Mouse (Mus musculus): Measurements from ENCODE around the gene Lrrc51. TPM values are rescaled to one million over a fixed set of nuclear protein-coding genes. Genes with fewer than 3 reads are reported as not detected.

Lrrc51 gene
- polyA plus RNA-seq (2015; fragmentation: Nextera tagmentation; extraction: Ambion mirVana), result 9.4 and 9.6 TPM in 2 replicates

- Histone ChIP-seq H3K36me3 (ENCODE audit: control insufficient read depth, insufficient read depth) (no peaks in the 10 kb centered on the region), H3K27me3 (replicated peaks; ENCODE audit: control insufficient read depth, insufficient read depth, low read length) (no peaks in the 10 kb centered on the region), H3K4me1 (replicated peaks; ENCODE audit: control insufficient read depth, insufficient read depth, low read length) (peaks cover 22% of the 10 kb centered on the region), H3K9ac (replicated peaks; ENCODE audit: low read depth, low read length) (peak within 1 kb of the TSS; percentile 84), H3K4me2 (ENCODE audit: low read length) (peak within 1 kb of the TSS; percentile 62), H3K27ac (ENCODE audit: low read length) (peak within 1 kb of the TSS; percentile 56), H3K4me3 (replicated peaks; ENCODE audit: low read length) (peak within 1 kb of the TSS; percentile 95), H3K9me3 (ENCODE audit: control insufficient read depth, low read length) (no peaks in the 10 kb centered on the region)
- ATAC-seq, result peak; percentile 99
- under 1% methylated on average over 40 of the region's 40 CpGs for WGBS
Measured at GRCm38 (mm10) chr7:101933751-101934240, at the start of gene Lrrc51, which contains the start of gene Numa1. TSS of gene Lrrc51 (minus strand) at chr7:101933895. TSS of gene Numa1 (plus strand) at chr7:101934111.

GRCm38 (mm10) chr7:101982735-101983134 lies 49.0 kb upstream of the Lrrc51 start:
- no peaks in the 10 kb centered on the region for H3K9me3 ChIP-seq (ENCODE audit: control insufficient read depth, low read length)
- H3K36me3 ChIP-seq (ENCODE audit: control insufficient read depth, insufficient read depth), result peaks cover 5% of the 10 kb centered on the region
- no peak overlapping the region for H3K27ac ChIP-seq (ENCODE audit: low read length)
- H3K27me3 ChIP-seq (replicated peaks; ENCODE audit: control insufficient read depth, insufficient read depth, low read length), result no peaks in the 10 kb centered on the region
- H3K4me2 ChIP-seq (ENCODE audit: low read length), result no peak overlapping the region
- H3K4me1 ChIP-seq (replicated peaks; ENCODE audit: control insufficient read depth, insufficient read depth, low read length), result no peaks in the 10 kb centered on the region
- ATAC-seq, result no peak
- H3K4me3 ChIP-seq (replicated peaks; ENCODE audit: low read length), result no peak overlapping the region
- WGBS, result 67% methylated on average over 1 of the region's 1 CpGs
- no peak overlapping the region for H3K9ac ChIP-seq (replicated peaks; ENCODE audit: low read depth, low read length)

GRCm38 (mm10) chr7:101974505-101974904 lies 40.8 kb upstream of the Lrrc51 start:
- H3K9me3 ChIP-seq (ENCODE audit: control insufficient read depth, low read length), result no peaks in the 10 kb centered on the region
- peaks cover 25% of the 10 kb centered on the region for H3K4me1 ChIP-seq (replicated peaks; ENCODE audit: control insufficient read depth, insufficient read depth, low read length)
- H3K9ac ChIP-seq (replicated peaks; ENCODE audit: low read depth, low read length), result no peak overlapping the region
- H3K36me3 ChIP-seq (ENCODE audit: control insufficient read depth, insufficient read depth), result no peaks in the 10 kb centered on the region
- H3K27ac ChIP-seq (ENCODE audit: low read length), result no peak overlapping the region
- H3K27me3 ChIP-seq (replicated peaks; ENCODE audit: control insufficient read depth, insufficient read depth, low read length), result no peaks in the 10 kb centered on the region
- 49% methylated on average over 2 of the region's 2 CpGs for WGBS
- no peak overlapping the region for H3K4me2 ChIP-seq (ENCODE audit: low read length)
- no peak overlapping the region for H3K4me3 ChIP-seq (replicated peaks; ENCODE audit: low read length)
- no peak for ATAC-seq

DNA sequence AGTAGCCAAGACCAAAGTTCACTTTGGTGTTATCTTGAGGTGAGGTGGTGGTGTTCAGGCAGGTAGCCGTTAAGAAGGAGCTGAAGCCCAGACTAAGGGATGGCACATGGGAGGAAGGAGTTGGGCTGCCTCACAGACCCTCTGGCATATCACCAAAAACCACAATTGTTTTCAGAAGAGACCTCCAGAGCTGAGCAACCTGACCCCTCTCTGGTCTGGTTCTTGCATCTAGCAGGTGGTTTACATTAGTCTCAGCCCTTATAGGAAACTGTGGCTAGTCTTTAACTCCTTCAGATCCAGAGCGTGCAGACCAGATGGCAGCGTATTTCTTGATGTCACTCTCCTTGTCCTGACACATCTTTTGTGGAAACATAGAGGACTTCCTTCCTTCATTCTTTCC lies 40.0 kb upstream of the Lrrc51 start:
- H3K9ac ChIP-seq (replicated peaks; ENCODE audit: low read depth, low read length), result no peak overlapping the region
- H3K9me3 ChIP-seq (ENCODE audit: control insufficient read depth, low read length), result no peaks in the 10 kb centered on the region
- no peak overlapping the region for H3K27ac ChIP-seq (ENCODE audit: low read length)
- peaks cover 30% of the 10 kb centered on the region for H3K4me1 ChIP-seq (replicated peaks; ENCODE audit: control insufficient read depth, insufficient read depth, low read length)
- no peak overlapping the region for H3K4me2 ChIP-seq (ENCODE audit: low read length)
- no peak for ATAC-seq
- H3K27me3 ChIP-seq (replicated peaks; ENCODE audit: control insufficient read depth, insufficient read depth, low read length), result no peaks in the 10 kb centered on the region
- H3K36me3 ChIP-seq (ENCODE audit: control insufficient read depth, insufficient read depth), result no peaks in the 10 kb centered on the region
- WGBS, result 80% methylated on average over 3 of the region's 3 CpGs
- no peak overlapping the region for H3K4me3 ChIP-seq (replicated peaks; ENCODE audit: low read length)

GRCm38 (mm10) chr7:101971721-101972120 lies 38.0 kb upstream of the Lrrc51 start:
- H3K4me1 ChIP-seq (replicated peaks; ENCODE audit: control insufficient read depth, insufficient read depth, low read length), result peaks cover 34% of the 10 kb centered on the region
- H3K36me3 ChIP-seq (ENCODE audit: control insufficient read depth, insufficient read depth), result no peaks in the 10 kb centered on the region
- no peak for ATAC-seq
- H3K9me3 ChIP-seq (ENCODE audit: control insufficient read depth, low read length), result no peaks in the 10 kb centered on the region
- 28% methylated on average over 2 of the region's 2 CpGs for WGBS
- H3K4me2 ChIP-seq (ENCODE audit: low read length), result peak overlapping the region; percentile 78
- peak overlapping the region; percentile 100 for H3K27ac ChIP-seq (ENCODE audit: low read length)
- no peaks in the 10 kb centered on the region for H3K27me3 ChIP-seq (replicated peaks; ENCODE audit: control insufficient read depth, insufficient read depth, low read length)
- peak overlapping the region; percentile 83 for H3K4me3 ChIP-seq (replicated peaks; ENCODE audit: low read length)
- peak overlapping the region; percentile 95 for H3K9ac ChIP-seq (replicated peaks; ENCODE audit: low read depth, low read length)

GRCm38 (mm10) chr7:101970821-101971461 lies 37.2 kb upstream of the Lrrc51 start:
- Histone ChIP-seq H3K36me3 (ENCODE audit: control insufficient read depth, insufficient read depth) (no peaks in the 10 kb centered on the region), H3K4me2 (ENCODE audit: low read length) (peak overlapping the region; percentile 78), H3K9ac (replicated peaks; ENCODE audit: low read depth, low read length) (peak overlapping the region; percentile 95), H3K27me3 (replicated peaks; ENCODE audit: control insufficient read depth, insufficient read depth, low read length) (no peaks in the 10 kb centered on the region), H3K9me3 (ENCODE audit: control insufficient read depth, low read length) (no peaks in the 10 kb centered on the region), H3K27ac (ENCODE audit: low read length) (peak overlapping the region; percentile 100), H3K4me3 (replicated peaks; ENCODE audit: low read length) (peak overlapping the region; percentile 83), H3K4me1 (replicated peaks; ENCODE audit: control insufficient read depth, insufficient read depth, low read length) (peaks cover 34% of the 10 kb centered on the region)
- peak; percentile 73 for ATAC-seq
- WGBS, result under 1% methylated on average over 19 of the region's 19 CpGs

DNA sequence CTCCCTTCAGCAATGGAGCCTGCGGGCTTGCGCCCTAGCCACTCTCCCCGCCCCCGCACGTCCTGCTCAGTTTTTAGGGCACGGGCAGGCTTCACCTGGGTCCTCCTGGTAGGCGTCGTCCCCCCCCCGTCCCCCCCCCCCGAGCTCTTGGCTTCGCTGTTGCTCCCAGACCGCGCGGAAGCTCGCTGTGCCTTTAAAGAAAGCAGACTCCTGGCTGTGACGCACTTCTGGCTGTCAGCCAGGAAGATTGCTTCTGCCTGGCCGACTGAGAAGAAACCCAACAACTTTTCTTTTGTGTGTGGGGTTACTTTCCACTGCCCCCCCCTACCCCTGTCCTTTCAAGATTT lies 36.7 kb upstream of the Lrrc51 start:
- ATAC-seq, result peak; percentile 61
- H3K9me3 ChIP-seq (ENCODE audit: control insufficient read depth, low read length), result no peaks in the 10 kb centered on the region
- peak overlapping the region; percentile 100 for H3K27ac ChIP-seq (ENCODE audit: low read length)
- H3K4me2 ChIP-seq (ENCODE audit: low read length), result peak overlapping the region; percentile 78
- WGBS, result 0% methylated on average over 13 of the region's 17 CpGs
- H3K4me1 ChIP-seq (replicated peaks; ENCODE audit: control insufficient read depth, insufficient read depth, low read length), result peaks cover 34% of the 10 kb centered on the region
- H3K4me3 ChIP-seq (replicated peaks; ENCODE audit: low read length), result peak overlapping the region; percentile 83
- no peaks in the 10 kb centered on the region for H3K27me3 ChIP-seq (replicated peaks; ENCODE audit: control insufficient read depth, insufficient read depth, low read length)
- no peaks in the 10 kb centered on the region for H3K36me3 ChIP-seq (ENCODE audit: control insufficient read depth, insufficient read depth)
- H3K9ac ChIP-seq (replicated peaks; ENCODE audit: low read depth, low read length), result peak overlapping the region; percentile 95

DNA sequence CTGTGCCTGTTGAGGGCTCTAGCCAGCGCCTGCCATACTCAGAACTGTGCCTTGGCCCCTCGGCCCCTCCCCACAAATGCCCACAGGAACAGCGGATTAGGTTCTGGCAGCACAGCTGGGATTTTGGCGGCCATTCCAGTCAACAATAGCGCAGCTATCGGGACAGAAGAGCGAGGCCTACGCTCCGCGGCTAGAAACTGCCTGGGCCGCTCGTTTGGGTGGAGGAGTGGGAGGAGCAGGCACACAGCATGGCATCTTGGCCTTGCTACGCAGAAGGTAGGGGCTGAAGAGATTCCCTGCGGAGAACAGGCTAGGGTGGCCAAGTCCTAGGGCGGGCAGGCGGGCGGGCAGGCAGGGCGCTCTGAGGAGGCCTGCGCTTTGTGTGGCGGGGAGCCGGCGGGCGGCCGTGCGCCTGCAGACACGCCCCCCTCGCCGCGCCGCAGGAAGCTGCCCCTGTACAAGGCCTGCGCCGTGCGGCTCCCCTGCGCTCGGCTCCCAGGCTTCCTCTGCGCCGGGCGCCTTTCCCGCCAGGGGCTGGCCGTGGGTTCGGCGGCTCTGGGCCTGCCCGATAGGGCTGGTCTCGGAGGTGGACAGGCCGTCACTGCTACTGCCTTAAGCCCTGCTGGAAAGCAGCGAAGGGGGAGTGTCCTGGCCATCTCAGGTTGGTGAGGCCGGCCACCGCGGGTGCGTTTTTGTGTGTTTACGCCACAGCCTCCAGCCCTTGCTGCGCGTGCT lies 36.2 kb upstream of the Lrrc51 start:
- peak overlapping the region; percentile 83 for H3K4me3 ChIP-seq (replicated peaks; ENCODE audit: low read length)
- 0% methylated on average over 31 of the region's 53 CpGs for WGBS
- peak overlapping the region; percentile 100 for H3K27ac ChIP-seq (ENCODE audit: low read length)

DNA sequence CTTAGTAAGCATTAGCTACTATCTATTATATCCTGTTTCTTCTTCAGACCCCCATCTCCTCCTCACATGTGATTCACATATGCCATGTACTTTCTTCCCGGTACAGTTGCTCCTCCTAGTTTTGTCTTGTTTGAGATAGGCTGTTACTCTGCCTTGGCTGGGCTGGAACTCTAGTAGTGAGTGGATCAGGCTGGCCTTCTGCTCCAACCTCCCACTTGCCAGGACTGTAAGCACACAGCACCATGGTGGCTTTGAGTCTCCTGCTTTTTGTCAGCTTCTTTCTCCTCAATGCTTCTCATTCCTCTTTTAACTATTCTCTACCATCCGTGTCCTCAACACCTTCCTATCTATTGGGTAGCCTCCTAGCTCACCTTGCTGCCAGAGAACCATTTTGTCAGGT lies 35.1 kb upstream of the Lrrc51 start:
- no peak for ATAC-seq
- peak overlapping the region; percentile 78 for H3K4me2 ChIP-seq (ENCODE audit: low read length)

More for the DNA sequence above, 36.2 kb upstream of the Lrrc51 start:
- Histone ChIP-seq H3K4me1 (replicated peaks; ENCODE audit: control insufficient read depth, insufficient read depth, low read length) (peaks cover 34% of the 10 kb centered on the region), H3K27me3 (replicated peaks; ENCODE audit: control insufficient read depth, insufficient read depth, low read length) (no peaks in the 10 kb centered on the region), H3K9me3 (ENCODE audit: control insufficient read depth, low read length) (no peaks in the 10 kb centered on the region), H3K9ac (replicated peaks; ENCODE audit: low read depth, low read length) (peak overlapping the region; percentile 95), H3K36me3 (ENCODE audit: control insufficient read depth, insufficient read depth) (no peaks in the 10 kb centered on the region), H3K4me2 (ENCODE audit: low read length) (peak overlapping the region; percentile 78)
- ATAC-seq, result peak; percentile 91

More for the DNA sequence above, 35.1 kb upstream of the Lrrc51 start:
- Histone ChIP-seq H3K4me1 (replicated peaks; ENCODE audit: control insufficient read depth, insufficient read depth, low read length) (peaks cover 28% of the 10 kb centered on the region), H3K9me3 (ENCODE audit: control insufficient read depth, low read length) (no peaks in the 10 kb centered on the region), H3K9ac (replicated peaks; ENCODE audit: low read depth, low read length) (no peak overlapping the region; the same call in 1 of the 2 replicates), H3K4me3 (replicated peaks; ENCODE audit: low read length) (no peak overlapping the region; the same call in 1 of the 2 replicates), H3K27me3 (replicated peaks; ENCODE audit: control insufficient read depth, insufficient read depth, low read length) (no peaks in the 10 kb centered on the region), H3K36me3 (ENCODE audit: control insufficient read depth, insufficient read depth) (no peaks in the 10 kb centered on the region), H3K27ac (ENCODE audit: low read length) (peak overlapping the region; percentile 57)
- WGBS, result 55% methylated on average over 2 of the region's 2 CpGs

Measured in forebrain, embryonic 16.5 days (tissue).